Mouse (Mus musculus): ENCODE results near the gene Gbf1.

DNA sequence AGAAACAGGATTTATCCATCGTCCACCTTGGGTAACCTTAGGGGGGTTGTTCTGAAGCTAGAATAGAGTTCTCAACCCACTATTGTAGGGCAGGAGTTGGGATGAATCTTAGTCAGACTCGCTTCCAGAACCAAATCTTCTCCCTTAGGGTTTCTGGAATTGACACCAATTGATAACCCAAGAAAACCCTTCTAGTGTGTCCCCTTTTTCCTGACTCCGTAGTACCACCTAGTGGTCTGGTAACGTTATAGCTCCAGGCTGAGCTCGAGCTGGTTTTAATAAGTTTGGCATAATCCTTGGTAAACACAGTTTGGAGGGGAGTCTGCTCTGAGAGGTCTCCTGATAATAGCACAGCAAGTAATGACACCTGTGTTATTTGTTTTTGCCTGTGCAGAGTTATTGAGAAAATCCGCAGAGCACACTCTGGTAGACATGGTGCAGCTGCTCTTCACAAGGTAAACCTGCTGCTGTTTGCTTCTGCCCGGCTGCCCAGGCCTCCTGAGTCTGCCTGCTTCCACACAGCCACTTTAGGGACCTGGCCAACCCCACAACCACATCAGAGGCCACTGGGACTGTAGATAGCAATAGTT, 101.9 kb downstream of the Gbf1 start:
- TF ChIP-seq EP300 (IDR thresholded peaks at IDR 0.05; ENCODE audit: low read depth), result no peak
- peak; percentile 82 for TF ChIP-seq CTCF (IDR thresholded peaks at IDR 0.05; ENCODE audit: low read depth)

Data from liver, postnatal 0 days (tissue).